Mouse (Mus musculus) neutrophil, adult 65 days (primary cell): ENCODE data around the gene Rnf34. TPM values are rescaled to one million over a fixed set of nuclear protein-coding genes. Genes with fewer than 3 reads are reported as not detected.

Experiments
- total RNA-seq: library from RNA; stranded (reverse); gene quantifications from 2 replicates; pipeline ENCODE4 v1.2.4, GENCODE M21; 2023

Rnf34 gene
- total RNA-seq, result 44.0 and 62.0 TPM in 2 replicates

GRCm38 (mm10) chr5:122849521-122850318 lies at the start of gene Rnf34:
Rnf34 (plus strand) TSS chr5:122850048.

GRCm38 (mm10) chr5:122820777-122821523 lies 28.9 kb upstream of the Rnf34 start, which contains the start of gene Anapc5:
Anapc5 (minus strand) TSS chr5:122821339.

Other genes with a start within 250 kb of the Rnf34 start
- 0.77 and 2.8 TPM in 2 replicates for gene Ift81, start 235.5 kb upstream of the Rnf34 start, total RNA-seq
- 10.3 and 13.7 TPM in 2 replicates for gene P2rx7, start 206.1 kb upstream of the Rnf34 start, total RNA-seq
- 13.6 and 14.0 TPM in 2 replicates for gene P2rx4, start 142.5 kb upstream of the Rnf34 start, total RNA-seq
- gene Camkk2, start 70.6 kb upstream of the Rnf34 start, total RNA-seq, result 52.3 and 72.8 TPM in 2 replicates
- gene Anapc5, start 28.7 kb upstream of the Rnf34 start, total RNA-seq, result 117 and 180 TPM in 2 replicates
- gene Kdm2b, start 139.8 kb downstream of the Rnf34 start, total RNA-seq, result 14.1 and 25.2 TPM in 2 replicates
- 65.7 and 80.8 TPM in 2 replicates for gene Orai1, start 165.0 kb downstream of the Rnf34 start, total RNA-seq
- gene Morn3, start 197.0 kb downstream of the Rnf34 start, total RNA-seq, result not detected in 2 replicates
- 2.3 and 2.6 TPM in 2 replicates for gene Tmem120b, start 218.4 kb downstream of the Rnf34 start, total RNA-seq